Mouse (Mus musculus) lung, embryonic 14.5 days (tissue): Measurements from ENCODE around the gene Lgals1. TPM values are rescaled to one million over a fixed set of nuclear protein-coding genes. Genes with fewer than 3 reads are reported as not detected.

Experiments used
- ATAC-seq: fragments of 200-750 bp; cut with Nextera tagmentation; 2 replicates; pipeline ENCODE4 v1.8.0; 2017; ENCODE audit warnings: mild to moderate bottlenecking, moderate TSS enrichment, moderate library complexity; ENCODE audit not compliant: insufficient read depth
- DNase-seq: peaks from one replicate; pipeline ENCODE4 v3.0.0-alpha.2; 2015
- H3K27ac ChIP-seq: fragments of 300-500 bp; sonication (generic); 2 replicates; pipeline ENCODE4 v1.5.1; 2014; ENCODE audit warnings: low read depth, mild to moderate bottlenecking, moderate library complexity
- H3K27me3 ChIP-seq: fragments of 300-500 bp; sonication (generic); 2 replicates; pipeline ENCODE4 v1.6.1; 2014; ENCODE audit warnings: low read length, control low read depth; ENCODE audit not compliant: insufficient read depth
- H3K36me3 ChIP-seq: fragments of 300-500 bp; sonication (generic); 2 replicates; pipeline ENCODE4 v1.6.1; 2014; ENCODE audit warnings: control low read depth; ENCODE audit not compliant: insufficient read depth
- H3K4me1 ChIP-seq: fragments of 300-500 bp; sonication (generic); 2 replicates; pipeline ENCODE4 v1.6.1; 2014; ENCODE audit warnings: antibody characterized with exemption, control low read depth; ENCODE audit not compliant: insufficient read depth
- H3K4me2 ChIP-seq: fragments of 300-500 bp; sonication (generic); 2 replicates; pipeline ENCODE4 v1.6.1; 2014; ENCODE audit warnings: mild to moderate bottlenecking
- H3K4me3 ChIP-seq: fragments of 300-500 bp; sonication (generic); 2 replicates; pipeline ENCODE4 v1.5.1; 2014; ENCODE audit warnings: low read depth, low read length
- H3K9ac ChIP-seq: fragments of 300-500 bp; sonication (generic); 2 replicates; pipeline ENCODE4 v1.6.1; 2014
- H3K9me3 ChIP-seq: fragments of 300-500 bp; sonication (generic); 2 replicates; pipeline ENCODE4 v1.6.1; 2016; ENCODE audit warnings: low read depth, low read length, control low read depth
- CTCF ChIP-seq: IDR thresholded peaks from 2 replicates; pipeline ENCODE4 v1.5.1; 2016; ENCODE audit warnings: antibody characterized with exemption, low read depth
- WGBS: fragments of 180-500 bp; shearing (Covaris S2); extraction: QIAGEN DNeasy Blood & Tissue Kit; methylation state at CpG from one replicate; pipeline ENCODE4 v1.1.7; 2014; 5-methylcytosine and 5-hydroxymethylcytosine counted together
- polyA plus RNA-seq: library from polyadenylated mRNA; unstranded; fragments of >200 nt; fragmentation: Nextera tagmentation; extraction: Ambion mirVana; gene quantifications from 2 replicates; pipeline ENCODE4 v1.2.1, GENCODE M21; 2014

Lgals1 gene
- polyA plus RNA-seq, 1 experiment from 2014 or later = 799 TPM

GRCm38 (mm10) chr15:78899409-78899739 is 27.2 kb upstream of the Lgals1 start, which contains the start of gene Gm49510:
Gene Gm49510, plus strand, starts transcription at chr15:78899667.
- DNase-seq = no peak
- peaks cover 28% of the 10 kb centered on the region for H3K36me3 ChIP-seq
- peak within 1 kb of the TSS; percentile 72 for H3K27ac ChIP-seq
- no peaks in the 10 kb centered on the region for H3K9me3 ChIP-seq
- peak within 1 kb of the TSS; percentile 72 for H3K4me3 ChIP-seq
- ATAC-seq = 0 out of 2 replicates have a peak, but pooled peaks have one; percentile 2
- H3K4me1 ChIP-seq = 0 out of 2 replicates have a peak, but pooled peaks cover 13% of the 10 kb centered on the region
- H3K4me2 ChIP-seq = peak within 1 kb of the TSS; percentile 89
- peak within 1 kb of the TSS; percentile 74 for H3K9ac ChIP-seq
- H3K27me3 ChIP-seq = no peaks in the 10 kb centered on the region
- WGBS = 1% methylated on average over 20 of the region's 20 CpGs
- no peak for TF ChIP-seq CTCF

GRCm38 (mm10) chr15:78899740-78900584 is 26.6 kb upstream of the Lgals1 start, which contains the start of gene Sh3bp1:
Gene Sh3bp1, plus strand, starts transcription at chr15:78899768.
- peak within 1 kb of the TSS; percentile 89 for H3K4me2 ChIP-seq
- no peaks in the 10 kb centered on the region for H3K27me3 ChIP-seq
- H3K4me1 ChIP-seq = 0 out of 2 replicates have a peak, but pooled peaks cover 13% of the 10 kb centered on the region
- peak within 1 kb of the TSS; percentile 72 for H3K4me3 ChIP-seq
- peak within 1 kb of the TSS; percentile 74 for H3K9ac ChIP-seq
- no peak for TF ChIP-seq CTCF
- DNase-seq (peak; percentile 84), ATAC-seq (peak; percentile 63)
- H3K9me3 ChIP-seq = no peaks in the 10 kb centered on the region
- 1% methylated on average over 46 of the region's 47 CpGs for WGBS
- H3K27ac ChIP-seq = peak within 1 kb of the TSS; percentile 72
- peaks cover 28% of the 10 kb centered on the region for H3K36me3 ChIP-seq

- Histone ChIP-seq H3K36me3 (peaks cover 32% of the 10 kb centered on the region), H3K27ac (peak overlapping the region; percentile 51), H3K9ac (peak overlapping the region; percentile 74), H3K4me3 (peak overlapping the region; percentile 72), H3K27me3 (no peaks in the 10 kb centered on the region), H3K4me1 (0 out of 2 replicates have a peak, but pooled peaks cover 13% of the 10 kb centered on the region), H3K4me2 (peak overlapping the region; percentile 89), H3K9me3 (no peaks in the 10 kb centered on the region)
- DNase-seq (peak; percentile 37), ATAC-seq (0 out of 2 replicates have a peak, but pooled peaks have one; percentile 18)
- 15% methylated on average over 18 of the region's 18 CpGs for WGBS
- TF ChIP-seq CTCF = no peak
Observed at GRCm38 (mm10) chr15:78900585-78901421, 25.7 kb upstream of the Lgals1 start.

DNA sequence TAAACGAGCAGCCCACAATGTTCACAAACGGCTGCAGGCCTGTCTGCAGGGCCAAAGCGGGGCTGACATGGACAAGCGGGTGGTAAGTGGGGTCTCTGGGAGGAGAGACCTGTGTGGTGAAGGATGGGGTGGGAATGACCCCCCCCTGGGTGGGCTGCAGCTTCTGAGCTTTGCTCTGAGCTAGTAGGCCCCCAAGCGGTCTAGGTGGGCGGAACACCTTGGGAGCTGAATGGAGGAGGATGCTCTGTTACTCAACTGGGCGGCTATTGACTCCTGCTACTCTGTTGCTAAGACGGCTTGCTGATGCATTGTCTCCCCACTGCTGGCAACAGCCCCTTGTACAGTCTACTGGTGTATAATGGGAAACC is 25.1 kb upstream of the Lgals1 start:
- WGBS = 35% methylated on average over 8 of the region's 8 CpGs
- Histone ChIP-seq H3K27ac (peak overlapping the region; percentile 51), H3K9me3 (no peaks in the 10 kb centered on the region), H3K4me2 (peak overlapping the region; percentile 89), H3K4me3 (peak overlapping the region; percentile 72), H3K36me3 (peaks cover 37% of the 10 kb centered on the region), H3K27me3 (no peaks in the 10 kb centered on the region), H3K9ac (peak overlapping the region; percentile 74), H3K4me1 (0 out of 2 replicates have a peak, but pooled peaks cover 13% of the 10 kb centered on the region)
- peak; percentile 23 for DNase-seq
- ATAC-seq = 0 out of 2 replicates have a peak, but pooled peaks have one; percentile 2
- TF ChIP-seq CTCF = peak; percentile 39; the same call in 1 of the 2 replicates

- Histone ChIP-seq H3K4me1 (0 out of 2 replicates have a peak, but pooled peaks cover 13% of the 10 kb centered on the region), H3K27ac (no peak overlapping the region), H3K4me2 (no peak overlapping the region), H3K27me3 (no peaks in the 10 kb centered on the region), H3K4me3 (no peak overlapping the region), H3K9ac (peak overlapping the region; percentile 19; the same call in 1 of the 2 replicates), H3K9me3 (no peaks in the 10 kb centered on the region), H3K36me3 (peaks cover 55% of the 10 kb centered on the region)
- WGBS = 4% methylated on average over 2 of the region's 2 CpGs
- peak; percentile 94 for DNase-seq
- peak; percentile 3; the same call in 1 of the 2 replicates for ATAC-seq
- TF ChIP-seq CTCF = peak; percentile 95
Observed at GRCm38 (mm10) chr15:78903243-78903642, 23.3 kb upstream of the Lgals1 start.

DNA sequence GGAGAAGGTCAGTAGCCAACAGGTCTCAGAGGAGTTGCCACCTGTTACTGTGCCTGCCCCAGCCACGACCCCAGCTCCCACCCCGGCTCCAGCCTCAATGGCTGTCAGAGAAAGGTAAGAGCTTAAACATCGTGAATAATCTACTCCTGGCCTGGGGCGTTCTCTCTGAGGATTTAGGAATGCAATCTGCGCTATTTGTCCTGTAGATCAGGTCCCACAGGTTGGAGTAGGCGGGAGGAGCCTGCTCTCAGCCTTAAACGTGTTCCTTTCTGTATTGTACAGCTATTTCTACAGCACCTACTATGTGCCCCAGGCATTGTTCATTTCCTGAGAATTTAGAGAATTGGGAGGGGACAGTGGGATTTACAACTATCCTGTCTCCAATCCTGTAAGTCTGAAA is 18.1 kb upstream of the Lgals1 start:
- Histone ChIP-seq H3K4me2 (no peak overlapping the region), H3K9me3 (no peaks in the 10 kb centered on the region), H3K4me1 (no peaks in the 10 kb centered on the region), H3K27ac (no peak overlapping the region), H3K36me3 (peaks cover 84% of the 10 kb centered on the region), H3K4me3 (no peak overlapping the region), H3K9ac (no peak overlapping the region), H3K27me3 (no peaks in the 10 kb centered on the region)
- no peak for DNase-seq
- TF ChIP-seq CTCF = no peak
- WGBS = 71% methylated on average over 7 of the region's 7 CpGs
- no peak for ATAC-seq

DNA sequence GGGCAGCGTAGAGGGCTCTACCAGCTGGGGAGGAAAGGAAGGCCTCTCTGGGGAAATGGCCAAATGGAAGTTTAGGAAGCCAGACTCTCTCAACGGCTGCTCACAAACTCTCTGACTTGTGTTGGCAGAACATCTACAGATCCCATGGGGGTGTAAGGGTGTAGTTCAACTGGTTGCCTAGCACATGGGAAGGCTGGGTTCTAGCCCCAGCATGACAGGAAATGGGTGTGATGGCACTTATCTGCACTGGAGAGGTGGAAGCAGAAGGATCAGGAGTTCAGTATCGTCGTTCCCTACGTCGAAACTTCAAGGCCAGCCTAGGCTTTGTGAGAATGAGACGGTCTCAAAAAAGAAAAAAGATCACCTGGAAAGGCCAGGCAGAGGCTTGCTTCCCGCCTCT is 17.5 kb upstream of the Lgals1 start:
- Histone ChIP-seq H3K9me3 (no peaks in the 10 kb centered on the region), H3K9ac (no peak overlapping the region), H3K27ac (no peak overlapping the region), H3K4me2 (no peak overlapping the region), H3K4me3 (no peak overlapping the region), H3K36me3 (peaks cover 78% of the 10 kb centered on the region), H3K4me1 (no peaks in the 10 kb centered on the region), H3K27me3 (no peaks in the 10 kb centered on the region)
- no peak for TF ChIP-seq CTCF
- ATAC-seq (no peak), DNase-seq (no peak)
- WGBS = 82% methylated on average over 8 of the region's 8 CpGs
